Mouse (Mus musculus): Measurements from ENCODE around the gene Lnx2. TPM values are rescaled to one million over a fixed set of nuclear protein-coding genes. Genes with fewer than 3 reads are reported as not detected.

The Lnx2 gene
- 10 to 100 TPM; 19.1 to 19.8 TPM for total RNA-seq (2021)
- long read RNA-seq, experiment 1, full-length matches to known transcripts, result 15 of 17 reads
- long read RNA-seq, experiment 1, partial matches to known transcripts, result 1 of 17 reads
- long read RNA-seq, experiment 1, other reads (novel, unspliced or antisense), result 1 of 17 reads
- long read RNA-seq, experiment 2, full-length matches to known transcripts, result 47 of 71 reads
- long read RNA-seq, experiment 2, partial matches to known transcripts, result 13 of 71 reads
- long read RNA-seq, experiment 2, other reads (novel, unspliced or antisense), result 11 of 71 reads

DNA sequence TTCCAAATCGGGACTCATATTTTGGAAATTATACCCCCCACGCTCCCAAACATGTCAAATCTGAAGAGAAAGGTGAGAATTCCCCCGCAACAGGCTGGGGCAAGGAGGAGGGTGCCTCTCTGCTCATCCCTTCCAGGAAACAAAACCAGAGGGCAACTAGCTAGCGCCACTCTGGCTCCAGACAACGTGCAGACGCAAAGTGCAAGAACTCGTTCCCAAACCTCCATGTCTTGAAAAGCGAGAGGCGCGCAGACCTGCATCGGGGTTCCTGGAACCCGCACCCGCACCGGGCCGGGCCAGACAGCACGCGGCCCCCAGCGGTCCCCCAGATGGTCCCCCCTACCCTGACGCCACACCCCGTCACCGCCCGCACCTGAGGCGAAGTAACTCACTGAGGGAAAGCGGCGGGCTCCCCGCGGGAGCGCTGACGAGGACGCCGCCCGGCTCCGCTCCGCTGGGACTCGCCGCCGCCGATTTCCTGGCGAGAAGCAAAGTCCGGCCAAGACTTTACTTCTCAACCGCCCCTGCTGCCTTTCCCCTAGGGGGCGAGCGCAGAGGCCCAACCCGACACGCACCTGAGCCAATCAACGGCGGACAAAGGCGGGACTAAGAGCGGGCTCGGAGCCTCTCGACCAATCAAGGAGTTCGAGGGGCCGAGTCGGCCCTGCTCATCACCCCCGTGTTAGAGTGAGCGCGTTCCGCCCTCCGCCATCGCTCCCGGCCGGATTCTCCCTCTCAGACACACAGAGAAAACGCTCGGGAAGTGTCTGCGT lies at the start of gene Lnx2:
Gene Lnx2 (minus strand): TSS at position 561 of the 773 bp plus-strand sequence.
- peak; percentile 90 to 95 for DNase-seq (ENCODE audit: low spot score in 2 of 2)

DNA sequence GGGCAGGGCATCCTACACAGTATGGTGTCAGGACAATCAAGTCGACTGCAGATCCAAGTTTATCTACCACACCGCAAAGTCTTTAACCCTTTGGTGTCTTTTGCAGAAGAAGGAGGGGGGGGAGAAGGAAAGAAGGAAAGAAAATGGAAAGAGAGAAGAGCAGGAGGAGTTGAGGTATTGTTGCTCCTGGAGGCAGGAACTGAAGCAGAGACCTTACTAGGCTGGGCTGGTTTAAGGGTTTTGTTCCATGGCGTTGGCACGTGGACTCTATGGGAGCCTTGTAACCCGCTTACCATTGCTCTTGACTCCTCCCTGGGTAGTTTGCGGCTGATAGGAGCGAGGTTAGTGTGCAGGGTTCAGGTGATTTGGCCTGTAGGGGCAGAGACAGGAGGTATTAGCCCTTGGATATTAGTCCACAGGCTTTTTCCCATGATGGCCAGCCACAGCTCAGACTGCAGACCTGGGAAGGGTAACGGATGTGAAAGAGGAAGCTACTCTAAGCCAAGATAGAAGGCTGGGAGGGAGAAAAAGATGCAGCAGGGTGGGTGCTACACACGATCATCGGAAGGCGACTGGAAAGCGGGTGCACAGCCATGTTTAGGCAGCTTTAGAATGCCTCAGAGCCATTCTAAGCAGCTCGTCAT lies 49.3 kb upstream of the Lnx2 start:
- DNase-seq (ENCODE audit: low spot score in 2 of 2), result no peak

DNA sequence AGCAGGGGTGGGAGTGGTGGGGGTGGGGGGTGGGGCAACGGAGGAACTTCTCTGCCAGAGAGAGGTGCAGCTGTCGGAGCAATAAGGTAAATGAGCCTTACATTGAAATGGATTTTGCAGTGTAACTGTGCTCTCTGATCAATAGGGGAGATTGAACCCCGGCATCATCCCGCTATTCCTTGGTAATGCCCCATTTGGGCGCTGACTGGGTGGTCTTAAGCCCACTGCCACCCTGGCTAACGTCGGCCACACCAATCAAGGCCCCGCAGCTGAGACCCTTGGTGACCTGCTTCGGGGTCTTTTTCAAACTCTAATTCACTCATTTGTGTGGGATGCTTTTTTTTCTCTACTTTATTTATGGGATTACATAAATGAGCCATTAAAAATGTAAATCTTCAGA lies 48.4 kb upstream of the Lnx2 start:
- DNase-seq (ENCODE audit: low spot score in 2 of 2), result no peak

DNA sequence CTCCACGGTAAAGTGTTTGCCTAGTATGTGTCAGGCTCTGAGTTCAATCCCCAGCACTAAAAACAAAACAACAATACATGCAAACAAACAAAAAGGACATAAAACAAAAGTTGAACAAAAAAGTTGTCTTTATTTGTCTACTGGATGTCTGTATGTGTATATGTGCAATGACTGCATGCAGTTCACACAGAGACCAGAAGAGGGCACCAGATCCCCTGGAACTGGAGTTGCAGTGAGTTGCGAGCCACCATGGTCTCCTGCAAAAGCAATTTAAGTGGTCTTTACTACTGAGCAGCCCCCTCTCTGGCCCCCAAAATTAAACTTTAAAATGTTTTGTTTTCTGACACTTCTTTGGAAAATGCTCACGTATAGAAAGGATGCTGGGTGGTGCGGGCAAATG lies 44.8 kb upstream of the Lnx2 start:
- no peak for DNase-seq (ENCODE audit: low spot score in 2 of 2)

DNA sequence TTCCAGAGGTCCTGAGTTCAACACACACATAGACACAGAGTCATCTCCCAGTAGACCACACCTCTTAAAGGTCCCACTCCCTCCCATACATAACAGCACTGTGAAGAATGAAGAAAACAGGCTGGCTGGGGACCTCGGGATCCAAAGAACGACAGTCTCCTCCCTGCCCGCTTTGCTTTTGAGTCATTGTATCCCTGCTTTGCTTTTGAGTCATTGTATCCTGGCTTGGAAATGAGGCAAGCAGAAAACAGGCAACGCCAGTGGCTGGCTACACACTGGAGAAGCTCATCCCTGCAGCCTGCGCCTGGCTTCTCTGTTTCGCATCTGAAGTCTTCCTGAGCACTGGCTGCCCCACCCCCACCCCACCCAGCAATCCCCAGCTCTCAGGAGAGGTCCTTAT lies 40.6 kb upstream of the Lnx2 start:
- no peak for DNase-seq (ENCODE audit: low spot score in 2 of 2)

DNA sequence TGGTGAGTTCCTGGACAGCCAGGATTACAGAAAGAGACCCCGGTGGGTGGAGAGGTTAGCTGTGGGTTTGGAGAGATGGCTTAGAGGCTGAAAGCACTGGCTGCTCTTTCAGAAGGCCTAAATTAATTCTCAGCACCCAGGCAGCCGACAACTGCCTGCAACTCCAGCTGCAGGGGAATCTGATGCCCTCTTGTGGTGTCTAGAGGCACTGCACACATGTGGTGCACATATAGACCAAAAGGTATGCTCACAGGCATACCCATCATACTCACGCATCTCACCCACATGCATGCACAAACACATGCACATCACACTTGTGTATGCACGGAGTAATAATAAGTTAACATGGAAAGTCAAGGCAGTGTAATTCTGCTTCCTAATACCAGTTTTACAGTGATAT lies 39.2 kb upstream of the Lnx2 start:
- no peak for DNase-seq (ENCODE audit: low spot score in 2 of 2)

DNA sequence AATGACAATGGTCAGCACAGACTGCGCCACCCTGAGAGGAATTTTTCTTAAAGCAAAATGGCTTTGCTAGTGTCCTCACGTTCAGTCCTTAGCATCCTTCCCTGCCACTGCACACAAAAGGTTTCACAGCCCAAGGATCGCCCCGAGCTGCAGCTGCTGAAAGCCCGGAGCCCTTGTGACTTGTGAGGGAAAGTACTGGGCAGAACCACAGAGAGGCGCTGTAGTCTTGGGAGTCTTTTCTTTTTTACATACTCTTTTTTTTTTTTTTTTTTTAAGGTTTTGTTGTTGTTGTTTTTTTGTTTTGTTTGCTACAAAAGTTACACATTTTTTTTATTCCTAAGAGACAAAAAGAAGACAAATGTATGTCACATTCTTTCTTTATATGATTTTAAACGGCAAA lies 38.4 kb upstream of the Lnx2 start:
- no peak for DNase-seq (ENCODE audit: low spot score in 2 of 2)

DNA sequence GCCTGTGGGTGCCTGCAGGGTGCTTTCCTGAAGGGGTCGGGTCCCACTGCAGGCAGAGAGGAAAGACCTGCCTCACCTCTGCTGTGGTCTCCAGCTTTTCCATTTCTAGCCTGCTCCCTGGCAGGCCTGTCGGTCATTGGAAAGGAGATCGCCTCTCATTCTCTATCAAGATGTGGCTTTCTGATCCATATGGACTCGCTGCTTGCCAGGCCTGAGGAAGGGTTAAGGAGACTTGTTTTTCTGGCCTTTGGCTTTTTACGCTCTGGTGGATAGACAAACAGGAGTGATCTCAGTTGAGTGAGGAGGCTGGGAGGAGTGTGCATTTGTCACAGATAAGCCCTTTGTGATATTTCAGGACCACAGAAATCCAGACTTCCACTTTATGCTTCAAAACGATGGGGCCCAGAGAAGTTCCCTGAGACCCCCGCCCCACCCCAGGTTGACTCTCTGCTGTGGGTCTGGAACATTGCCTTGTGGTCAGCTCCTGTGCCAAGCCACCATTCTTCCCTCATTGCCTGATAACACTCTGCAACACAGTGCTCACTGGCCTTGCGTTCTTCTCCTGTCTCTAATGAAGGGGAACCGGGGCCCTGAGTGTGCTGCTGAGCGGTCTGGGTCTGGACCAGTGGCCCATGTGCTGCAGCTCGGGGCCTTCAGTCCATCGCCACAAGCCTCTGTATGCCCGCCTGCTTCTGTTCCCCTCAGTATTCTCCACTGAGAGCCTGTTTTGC lies 32.6 kb upstream of the Lnx2 start:
- DNase-seq (ENCODE audit: low spot score in 2 of 2), result no peak

DNA sequence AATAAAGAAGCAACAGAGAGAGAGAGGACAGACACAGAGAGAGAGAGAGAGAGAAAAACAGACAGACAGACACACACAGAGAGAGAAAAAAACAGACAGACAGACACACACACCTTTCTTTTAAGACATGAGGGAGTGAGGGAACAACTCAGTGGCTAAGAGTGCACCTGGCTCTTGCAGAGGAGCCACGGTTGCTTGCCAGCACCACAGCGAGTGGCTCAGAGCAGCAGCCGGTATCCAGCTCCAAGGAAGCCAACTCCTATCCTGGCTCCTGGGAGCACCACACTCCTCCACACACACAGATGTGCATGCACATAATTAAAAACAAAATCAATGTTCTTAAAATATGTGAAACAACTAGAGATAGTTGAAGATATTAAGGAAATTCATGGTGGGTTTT lies 30.9 kb upstream of the Lnx2 start:
- DNase-seq (ENCODE audit: low spot score in 2 of 2), result no peak

DNA sequence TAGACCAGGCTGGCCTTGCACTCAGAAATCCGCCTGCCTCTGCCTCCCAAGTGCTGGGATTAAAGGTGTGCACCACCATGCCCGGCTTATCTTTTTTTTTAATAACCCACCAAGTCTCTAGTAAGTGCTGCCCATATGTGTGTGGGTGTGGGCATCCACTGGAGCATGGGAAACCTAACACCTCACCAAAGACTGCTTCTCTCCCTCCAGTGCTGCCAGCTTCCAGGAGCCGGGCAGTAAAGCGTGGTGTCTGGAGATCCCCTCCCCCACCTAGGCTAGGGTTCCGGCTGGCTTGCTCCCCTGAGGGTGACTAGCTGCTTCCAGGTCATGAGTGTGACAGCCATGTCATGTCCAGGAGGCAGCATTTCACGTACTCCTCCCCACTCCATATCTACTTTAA lies 25.9 kb upstream of the Lnx2 start:
- DNase-seq (ENCODE audit: low spot score in 2 of 2), result no peak

DNA sequence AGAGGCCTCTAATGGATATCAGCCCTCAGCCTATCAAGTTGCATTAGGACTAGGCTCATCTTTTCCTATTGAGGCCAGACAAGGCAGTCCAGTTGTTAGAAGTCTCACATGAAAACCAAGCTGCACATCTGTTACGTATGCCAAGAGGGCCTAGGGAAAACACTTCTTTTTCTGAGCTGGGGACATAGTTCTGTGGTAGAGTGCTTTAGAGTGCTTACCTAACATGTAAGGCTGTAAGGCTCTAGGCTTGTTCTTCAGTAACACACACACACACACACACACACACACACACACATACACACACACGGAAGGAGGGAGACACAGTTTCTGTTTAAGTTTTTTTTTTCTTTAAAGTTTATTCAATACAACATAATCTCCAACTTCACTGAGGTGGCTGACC lies 23.8 kb upstream of the Lnx2 start:
- no peak for DNase-seq (ENCODE audit: low spot score in 2 of 2)

DNA sequence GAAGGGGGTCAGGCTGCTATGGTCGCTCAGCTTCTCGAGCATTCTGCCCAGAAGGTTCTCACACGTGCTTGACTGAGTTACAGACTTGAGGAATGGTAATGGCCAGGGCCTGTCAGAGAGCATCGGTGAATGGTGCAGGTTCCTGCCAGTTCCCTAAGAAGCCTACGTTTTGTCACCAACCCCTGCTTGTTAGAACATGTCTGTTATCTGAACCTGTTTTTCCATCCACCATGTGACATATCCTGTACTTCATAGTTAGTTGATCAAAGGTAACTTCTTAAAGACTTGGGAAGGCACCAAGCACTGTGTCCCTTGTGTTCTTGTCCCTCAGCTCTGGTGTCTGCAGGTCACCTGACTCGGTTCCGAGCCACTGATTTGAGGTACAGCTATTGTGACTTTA lies 22.3 kb upstream of the Lnx2 start:
- no peak for DNase-seq (ENCODE audit: low spot score in 2 of 2)

DNA sequence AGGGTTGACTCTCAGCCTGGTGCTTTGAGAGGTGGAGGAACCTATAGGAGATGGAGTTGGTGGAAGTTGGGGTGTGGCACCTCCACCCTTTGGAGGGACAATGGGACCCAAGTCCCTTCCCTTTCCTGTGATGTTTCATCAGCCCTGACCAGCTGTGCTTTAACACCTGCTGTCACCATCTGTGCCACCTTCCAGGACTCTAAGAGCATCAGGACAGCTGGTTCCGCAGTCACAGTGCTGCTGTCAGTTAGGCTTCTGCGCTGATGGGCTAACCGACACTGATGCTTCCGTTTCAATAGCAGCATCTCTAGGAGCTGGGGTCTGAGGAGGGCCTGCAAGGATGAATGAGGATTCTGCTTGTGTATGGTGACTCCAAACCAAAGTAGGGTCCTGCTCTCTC lies 20.2 kb upstream of the Lnx2 start:
- no peak for DNase-seq (ENCODE audit: low spot score in 2 of 2)

DNA sequence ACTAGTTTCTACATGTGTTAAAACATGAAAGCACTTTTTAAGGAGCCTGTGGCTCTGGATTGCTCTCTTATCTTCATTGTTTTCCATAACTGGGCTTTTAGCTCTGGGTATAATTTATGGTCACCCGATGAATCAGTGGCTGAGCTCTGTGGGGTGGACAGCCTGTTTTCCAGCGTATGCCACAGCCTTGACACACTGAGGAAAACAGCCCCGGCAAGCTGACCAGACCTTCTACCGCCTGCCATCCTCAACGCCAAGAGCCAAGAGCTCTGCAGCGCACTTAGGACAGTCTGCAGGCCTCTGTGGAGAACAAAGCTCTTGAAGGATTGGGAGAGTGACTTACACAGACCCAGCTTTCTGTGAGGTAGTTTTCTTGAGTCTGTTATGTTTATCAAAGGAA lies 17.9 kb upstream of the Lnx2 start:
- DNase-seq (ENCODE audit: low spot score in 2 of 2), result peak in 1 of 2 experiments; percentile 37

DNA sequence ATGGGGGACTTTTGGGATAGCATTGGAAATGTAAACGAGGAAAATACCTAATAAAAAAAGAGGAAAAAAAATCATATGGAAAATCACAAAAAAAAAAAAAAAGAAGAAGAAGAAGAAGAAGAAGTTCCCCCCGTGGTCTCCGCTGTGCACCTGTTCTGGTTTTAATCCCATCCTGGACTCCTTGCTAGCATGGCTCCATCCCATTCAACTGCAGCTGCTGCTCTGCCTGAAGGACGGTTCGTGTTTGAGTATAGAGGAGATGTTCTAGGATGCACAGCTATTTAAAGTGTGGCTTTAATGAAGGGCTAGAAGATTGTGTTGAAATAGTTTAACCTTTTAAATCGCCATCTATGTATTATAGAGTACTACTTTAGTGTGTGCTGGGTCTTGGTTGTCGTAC lies 16.1 kb upstream of the Lnx2 start:
- no peak for DNase-seq (ENCODE audit: low spot score in 2 of 2)

DNA sequence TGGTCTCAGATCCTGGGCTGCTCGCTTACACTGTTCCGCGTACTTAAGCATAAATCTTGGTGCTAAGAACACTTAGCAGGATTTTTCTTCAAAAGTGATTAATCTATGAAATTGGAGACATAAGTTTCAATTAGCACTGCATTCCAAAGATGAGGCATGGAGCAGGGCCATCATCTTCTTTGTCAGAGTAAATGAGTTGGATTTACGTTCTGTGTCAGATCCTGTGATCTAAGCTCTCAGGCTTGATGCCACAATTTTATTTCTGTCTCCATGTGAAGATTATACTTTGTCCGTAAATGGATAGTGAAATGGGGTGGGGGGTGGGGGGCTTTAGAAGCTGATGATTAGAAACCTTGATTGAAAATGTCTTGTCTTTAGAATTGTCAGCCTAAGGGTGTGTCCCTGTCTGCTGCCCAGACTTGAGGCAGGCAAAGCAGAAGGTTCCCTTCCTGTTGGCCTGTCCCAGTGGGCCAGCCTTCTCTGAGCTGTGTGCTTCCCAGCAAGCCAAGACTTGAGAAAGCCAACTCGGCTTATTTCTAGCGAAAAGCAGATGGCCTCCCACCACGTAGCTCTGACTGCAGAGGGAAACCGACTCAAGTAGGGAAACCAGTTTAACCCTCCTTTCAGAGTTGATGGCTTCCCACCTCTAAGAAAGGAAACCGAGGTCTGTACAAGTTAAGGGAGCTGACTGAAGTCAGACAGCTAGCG lies 14.0 kb upstream of the Lnx2 start:
- no peak for DNase-seq (ENCODE audit: low spot score in 2 of 2)

DNA sequence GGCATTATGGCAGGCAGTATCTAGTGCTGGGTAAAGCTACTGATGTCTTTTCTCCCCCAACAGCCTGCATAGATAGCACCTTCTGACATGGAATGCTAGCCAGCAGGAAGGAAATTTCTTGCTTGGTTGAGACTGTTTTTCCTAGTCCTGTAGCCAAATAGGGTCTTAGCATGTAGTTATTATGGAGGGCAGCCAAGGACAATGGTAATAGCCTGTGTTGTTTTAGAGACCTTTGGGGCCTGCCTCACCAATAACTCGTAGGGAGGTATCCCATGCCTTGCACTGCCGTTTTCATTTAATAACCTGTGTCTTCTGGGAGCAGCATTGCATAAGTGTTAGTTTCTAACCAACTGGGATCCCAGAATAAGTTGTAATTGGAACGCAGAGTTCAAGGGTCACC lies 13.4 kb upstream of the Lnx2 start:
- DNase-seq (ENCODE audit: low spot score in 2 of 2), result no peak

DNA sequence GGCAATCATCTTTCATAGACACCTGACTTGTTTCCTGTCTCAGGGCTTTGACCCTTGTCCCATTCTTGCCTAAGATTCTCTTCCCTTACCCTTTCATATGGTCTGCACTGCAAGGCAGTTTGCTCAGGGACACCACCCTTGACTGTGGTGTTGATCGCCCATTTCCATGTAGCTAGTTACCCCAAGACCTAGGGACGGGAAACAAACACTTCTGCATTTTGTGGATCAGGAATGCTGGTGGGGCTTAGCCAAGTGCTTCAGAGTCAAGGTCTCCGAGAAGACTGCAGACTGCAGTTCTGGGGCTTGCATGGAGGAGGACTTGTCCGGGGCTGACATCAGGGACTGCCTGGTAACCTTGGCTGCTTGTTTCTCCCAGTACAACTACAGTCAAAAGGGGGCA lies 10.4 kb upstream of the Lnx2 start:
- no peak for DNase-seq (ENCODE audit: low spot score in 2 of 2)

DNA sequence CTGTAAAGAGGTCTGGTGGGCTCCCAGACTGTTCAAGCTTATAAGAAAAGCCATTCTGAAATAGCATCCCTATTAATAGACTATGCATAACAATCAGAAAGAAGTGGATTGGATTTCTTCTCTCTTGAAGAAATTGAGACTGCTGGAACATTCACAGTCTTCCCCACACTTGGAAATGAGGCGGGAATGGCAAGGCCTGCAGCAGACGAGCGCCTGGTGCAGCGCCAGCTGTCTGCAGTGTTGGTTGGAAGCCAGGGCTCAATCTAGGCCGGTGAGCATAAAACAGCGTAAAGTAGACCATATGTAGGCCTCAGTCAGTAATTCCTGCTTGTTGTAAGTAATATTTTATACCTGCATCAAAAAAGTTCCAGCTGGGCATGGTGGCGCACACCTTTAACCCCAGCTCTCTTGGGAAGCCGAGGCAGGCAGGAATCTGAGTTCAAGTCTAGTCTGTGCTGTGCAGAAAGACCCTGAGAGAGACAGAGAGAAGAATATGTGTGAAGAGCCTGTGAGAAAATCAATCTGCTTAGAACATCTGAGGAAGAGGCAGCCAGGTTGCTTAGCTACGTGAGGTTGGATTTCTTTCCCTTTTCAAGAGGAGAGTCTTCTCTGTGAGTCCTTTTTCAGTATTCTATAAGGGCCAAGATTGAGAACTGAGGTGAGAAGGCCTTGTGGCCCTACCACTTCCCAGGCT lies 9.0 kb upstream of the Lnx2 start:
- DNase-seq (ENCODE audit: low spot score in 2 of 2), result no peak

DNA sequence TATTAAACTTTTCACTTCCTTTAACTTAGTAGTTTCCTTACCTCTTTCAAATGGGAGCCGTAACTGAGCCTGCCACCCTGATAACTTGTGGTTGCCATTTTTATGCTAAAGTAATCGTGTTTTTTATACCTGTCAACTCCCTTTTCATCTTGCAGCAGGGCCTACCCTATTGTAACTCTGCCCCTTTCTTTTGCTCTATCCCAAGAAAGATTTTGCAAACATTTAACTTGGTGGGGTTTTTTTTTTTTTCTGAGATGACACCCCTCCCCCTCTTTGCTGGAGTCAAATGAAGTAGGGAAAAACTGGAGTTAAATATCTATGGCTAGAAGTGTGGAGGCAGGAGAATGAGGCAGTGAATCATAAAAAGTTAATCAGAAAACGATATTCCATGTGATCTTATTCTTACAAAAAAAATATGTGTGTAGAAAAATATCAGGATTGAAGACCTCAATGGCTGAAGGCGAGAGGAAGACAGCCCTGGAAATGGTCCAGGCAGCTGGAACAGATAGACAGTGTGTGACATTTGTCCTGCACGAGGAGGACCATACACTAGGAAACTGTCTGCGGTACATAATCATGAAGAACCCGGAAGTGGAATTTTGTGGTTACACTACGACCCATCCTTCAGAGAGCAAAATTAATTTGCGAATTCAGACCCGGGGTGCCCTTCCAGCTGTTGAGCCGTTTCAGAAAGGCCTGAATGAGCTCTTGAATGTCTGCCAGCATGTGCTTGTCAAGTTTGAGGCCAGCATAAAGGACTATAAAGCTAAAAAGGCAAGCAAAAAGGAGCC lies 1.9 kb upstream of the Lnx2 start:
- no peak for DNase-seq (ENCODE audit: low spot score in 2 of 2)

Measured in adrenal gland, postnatal 4 days (tissue).